Mouse (Mus musculus) testis, postnatal 10 days (tissue): ENCODE measurements around the gene Zfp536.
"Not testable (repeated sequence)": the region's sequence is repeated elsewhere in the genome, so short reads cannot be mapped to it uniquely, and the experiment has no call there.

Source experiments
- DNase-seq: peaks from one replicate; pipeline ENCODE4 v3.0.0; 2021; ENCODE audit warnings: low spot score

Zfp536 gene

GRCm38 (mm10) chr7:37758886-37759285 is 14.6 kb downstream of the Zfp536 start:
- no peak for DNase-seq

GRCm38 (mm10) chr7:37753024-37753423 is 20.4 kb downstream of the Zfp536 start:
- DNase-seq = no peak

- DNase-seq = no peak
Observed at GRCm38 (mm10) chr7:37746133-37746761, 27.2 kb downstream of the Zfp536 start.

GRCm38 (mm10) chr7:37743350-37743749 is 30.1 kb downstream of the Zfp536 start:
- DNase-seq = no peak

GRCm38 (mm10) chr7:37737191-37737590 is 36.2 kb downstream of the Zfp536 start:
- no peak for DNase-seq

- DNase-seq = no peak
Observed at GRCm38 (mm10) chr7:37736413-37736720, 37.1 kb downstream of the Zfp536 start.

- no peak for DNase-seq
Observed at GRCm38 (mm10) chr7:37735707-37736412, 37.6 kb downstream of the Zfp536 start.

GRCm38 (mm10) chr7:37735101-37735500 is 38.3 kb downstream of the Zfp536 start:
- DNase-seq = no peak

- DNase-seq = no peak
Observed at GRCm38 (mm10) chr7:37734576-37734975, 38.9 kb downstream of the Zfp536 start.

GRCm38 (mm10) chr7:37733996-37734395 is 39.4 kb downstream of the Zfp536 start:
- no peak for DNase-seq

- DNase-seq = no peak
Observed at GRCm38 (mm10) chr7:37732741-37733140, 40.7 kb downstream of the Zfp536 start.

GRCm38 (mm10) chr7:37727746-37728145 is 45.7 kb downstream of the Zfp536 start:
- no peak for DNase-seq

- DNase-seq = no peak
Observed at GRCm38 (mm10) chr7:37724002-37724790, 49.2 kb downstream of the Zfp536 start.

GRCm38 (mm10) chr7:37723191-37723592 is 50.2 kb downstream of the Zfp536 start:
- DNase-seq = no peak

- DNase-seq = no peak
Observed at GRCm38 (mm10) chr7:37721676-37722075, 51.8 kb downstream of the Zfp536 start.

- DNase-seq = no peak
Observed at GRCm38 (mm10) chr7:37718671-37719402, 54.6 kb downstream of the Zfp536 start.

- DNase-seq = no peak
Observed at GRCm38 (mm10) chr7:37717071-37717470, 56.4 kb downstream of the Zfp536 start.

- no peak for DNase-seq
Observed at GRCm38 (mm10) chr7:37716626-37717025, 56.8 kb downstream of the Zfp536 start.

- no peak for DNase-seq
Observed at GRCm38 (mm10) chr7:37704464-37704863, 69.0 kb downstream of the Zfp536 start.

- not testable (repeated sequence) for DNase-seq
Observed at GRCm38 (mm10) chr7:37697378-37697777, 76.1 kb downstream of the Zfp536 start.

- DNase-seq = no peak
Observed at GRCm38 (mm10) chr7:37695066-37695465, 78.4 kb downstream of the Zfp536 start.

- DNase-seq = no peak
Observed at GRCm38 (mm10) chr7:37690606-37691005, 82.8 kb downstream of the Zfp536 start.
